Mouse (Mus musculus) gastrocnemius, postnatal 36 days (tissue): ENCODE measurements around the gene Prss46. TPM values are rescaled to one million over a fixed set of nuclear protein-coding genes. Genes with fewer than 3 reads are reported as not detected.

ENCODE experiments used
- DNase-seq, 2 experiments: peaks; one replicate each; pipeline ENCODE4 v3.0.0; 2022
- intact Hi-C: fragments of 180-260 bp; cut with DNase I; formaldehyde crosslinking; loops from one replicate; pipeline ENCODE4 v1.15.1; 2025
- total RNA-seq, 2 experiments: library from RNA; stranded (reverse); gene quantifications; 2 replicates each; pipeline ENCODE4 v1.2.3; 2021

Gene Prss46
- total RNA-seq, 2 experiments from 2014 or later, result not detected

DNA sequence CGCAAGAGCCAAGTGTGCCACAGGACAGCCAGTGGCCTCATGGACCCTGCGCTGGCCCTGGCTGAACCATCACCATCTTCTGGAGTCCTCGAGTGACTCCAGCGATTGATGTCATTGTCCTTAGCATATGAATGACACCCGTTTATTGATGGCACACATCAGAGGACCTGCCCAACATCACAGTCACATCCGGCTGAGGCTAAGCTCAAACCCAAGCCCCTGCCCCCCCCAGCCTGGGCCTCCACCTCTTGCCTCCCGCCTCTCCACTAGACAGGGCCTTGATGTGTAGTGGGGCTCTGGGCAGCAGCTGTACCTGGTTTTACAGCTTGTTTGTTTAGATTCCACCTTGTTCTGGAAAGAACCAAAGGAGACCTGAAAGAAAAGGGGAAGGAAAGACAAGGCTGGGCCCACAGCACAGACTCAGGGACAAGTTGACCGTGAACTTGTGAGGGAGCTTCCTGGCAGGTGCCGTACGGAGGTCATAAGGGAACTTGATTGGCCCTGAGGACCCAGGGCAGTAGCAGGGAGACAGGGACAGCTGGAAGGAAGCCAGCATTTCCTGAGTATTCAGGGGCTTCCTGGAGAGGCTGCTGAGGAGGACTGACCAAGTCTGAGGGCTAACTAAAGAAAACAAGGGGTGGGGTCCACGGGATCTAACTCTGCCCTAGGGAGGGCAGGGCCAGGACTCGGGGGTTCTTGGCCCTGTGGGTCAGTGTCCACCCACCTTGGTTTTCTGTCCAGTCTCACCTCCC lies 46.9 kb downstream of the Prss46 start:
- intact Hi-C loops, result no loop called here
- DNase-seq, result no peak

DNA sequence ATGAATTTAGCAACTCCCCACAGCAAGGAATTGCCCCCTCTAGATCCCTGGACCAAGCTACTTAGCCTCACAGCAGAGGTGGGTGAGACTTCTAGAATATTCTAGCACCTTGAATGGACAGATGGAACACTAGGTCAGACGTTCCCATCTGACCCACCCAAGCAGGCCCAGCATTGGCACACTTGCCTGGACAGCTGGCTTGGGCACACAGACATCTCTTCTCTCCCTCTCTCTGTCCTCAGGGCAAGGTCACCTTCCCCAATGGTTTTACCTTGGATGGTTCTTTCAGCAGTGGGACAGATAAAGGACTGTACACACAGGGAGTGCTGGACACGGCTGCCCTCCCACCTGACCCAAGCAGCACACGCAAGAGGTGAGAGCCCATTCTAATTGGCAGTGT lies 48.2 kb downstream of the Prss46 start:
- intact Hi-C loops, result no loop called here
- DNase-seq, result no peak

DNA sequence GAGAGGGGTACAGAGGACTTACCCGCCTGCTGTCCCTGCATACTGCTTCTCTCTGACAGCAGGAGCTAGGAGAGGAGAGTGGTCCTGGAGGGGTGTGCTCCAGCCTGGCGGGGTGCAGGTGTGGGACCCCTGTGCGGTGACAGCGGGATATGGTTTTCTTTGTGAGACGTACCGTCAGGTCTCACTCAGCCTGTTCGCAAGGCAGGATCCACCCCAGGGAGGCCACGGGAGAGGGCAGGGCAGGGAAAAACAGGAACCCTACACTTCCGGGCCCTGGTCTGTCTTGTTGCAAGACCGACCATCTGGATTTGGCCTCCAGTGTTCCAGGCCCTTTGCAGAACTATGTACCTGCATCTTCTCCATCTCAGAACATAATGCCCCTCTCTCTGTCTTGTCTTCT lies 49.1 kb downstream of the Prss46 start:
- no peak for DNase-seq
- intact Hi-C loops, result no loop called here

DNA sequence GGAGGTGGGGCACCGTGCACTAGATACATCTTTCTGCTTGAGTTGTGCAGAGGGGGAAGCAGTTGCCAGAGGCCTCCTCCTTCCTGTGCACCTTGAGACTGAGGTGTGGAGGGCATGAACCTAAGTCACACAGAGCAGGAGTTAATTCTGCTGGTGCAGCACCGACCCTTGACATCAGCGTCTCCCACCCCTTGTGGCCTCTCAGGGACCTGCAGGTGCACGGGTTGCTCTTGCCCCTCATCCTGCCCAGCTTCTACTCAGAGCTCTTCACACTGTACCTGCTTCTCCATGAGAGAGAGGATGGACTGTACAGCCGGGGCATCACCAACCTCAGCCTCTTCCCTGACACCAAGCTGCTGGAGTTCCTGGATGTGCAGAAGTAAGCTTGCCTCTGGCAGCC lies 51.2 kb downstream of the Prss46 start:
- DNase-seq, result no peak
- intact Hi-C loops, result no loop called here

DNA sequence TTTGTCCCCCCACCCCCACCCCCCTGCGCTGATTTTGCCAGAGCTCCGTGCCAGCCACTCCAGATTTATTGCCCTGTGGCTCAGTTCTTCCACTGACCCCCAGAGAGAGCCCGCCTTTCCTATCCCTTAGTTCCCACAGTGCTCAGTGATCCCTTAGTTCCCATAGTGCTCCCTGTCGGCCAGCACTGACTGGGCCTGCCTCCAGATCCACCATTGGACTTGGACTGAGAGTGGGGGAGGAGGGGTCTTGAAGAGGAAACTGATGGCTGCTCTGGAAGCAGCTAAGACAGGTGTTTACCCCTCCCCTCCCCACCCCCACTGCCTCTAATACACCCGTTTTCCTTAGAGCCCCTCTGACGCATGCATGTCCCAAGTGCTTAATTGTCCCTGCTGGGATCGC lies 51.7 kb downstream of the Prss46 start:
- intact Hi-C loops, result no loop called here
- no peak for DNase-seq

GRCm38 (mm10) chr9:110896595-110896994 lies 52.3 kb downstream of the Prss46 start:
- intact Hi-C loops, result no loop called here

GRCm38 (mm10) chr9:110899451-110900008 lies 55.2 kb downstream of the Prss46 start:
- intact Hi-C loops, result no loop called here
- DNase-seq, result no peak

More at GRCm38 (mm10) chr9:110896595-110896994, 52.3 kb downstream of the Prss46 start:
- DNase-seq, result no peak

GRCm38 (mm10) chr9:110901204-110901603 lies 56.9 kb downstream of the Prss46 start:
- no peak for DNase-seq
- intact Hi-C loops, result no loop called here

- intact Hi-C loops, result no loop called here
- DNase-seq, result no peak
These were observed 58.0 kb downstream of the Prss46 start for GRCm38 (mm10) chr9:110902271-110902670.

Other genes with a start within 250 kb of the Prss46 start
- 1 to 10 TPM in 1 of 2 experiments, under 1 TPM in 1; 0.91 to 1.2 TPM for gene Nradd, start 220.1 kb upstream of the Prss46 start, total RNA-seq
- 1 to 10 TPM; 3.3 to 3.6 TPM for gene Nbeal2, start 190.3 kb upstream of the Prss46 start, total RNA-seq
- gene Ccdc12, start 188.0 kb upstream of the Prss46 start, total RNA-seq, result 10 to 100 TPM; 45.1 to 48.1 TPM
- 1,000 to 10,000 TPM in 1 of 2 experiments, 100 to 1,000 TPM in 1; 290 to 1,186 TPM for gene Myl3, start 102.6 kb upstream of the Prss46 start, total RNA-seq
- 1 to 10 TPM in 1 of 2 experiments, under 1 TPM in 1; 0.74 to 1.1 TPM for gene Pth1r, start 97.4 kb upstream of the Prss46 start, total RNA-seq
- gene Prss42, start 46.3 kb upstream of the Prss46 start, total RNA-seq, result not detected
- not detected for gene Prss44, start 30.5 kb upstream of the Prss46 start, total RNA-seq
- not detected for gene Prss43, start 17.8 kb upstream of the Prss46 start, total RNA-seq
- not detected for gene Prss45, start 9.9 kb upstream of the Prss46 start, total RNA-seq
- not detected for gene Prss50, start 13.5 kb downstream of the Prss46 start, total RNA-seq
- 1 to 10 TPM; 4.6 to 6.6 TPM for gene Als2cl, start 35.4 kb downstream of the Prss46 start, total RNA-seq
- under 1 TPM; 0.37 to 0.41 TPM for gene Tmie, start 35.6 kb downstream of the Prss46 start, total RNA-seq
- gene Fam240a, start 72.4 kb downstream of the Prss46 start, total RNA-seq, result 1 to 10 TPM in 1 of 2 experiments, not detected in 1; 1.2 TPM
- gene Tdgf1, start 101.7 kb downstream of the Prss46 start, total RNA-seq, result not detected
- 10 to 100 TPM; 45.8 to 73.6 TPM for gene Lrrc2, start 107.0 kb downstream of the Prss46 start, total RNA-seq
- gene Rtp3, start 146.1 kb downstream of the Prss46 start, total RNA-seq, result 1 to 10 TPM in 1 of 2 experiments, under 1 TPM in 1; 0.54 to 1.3 TPM
- not detected for gene Ltf, start 174.8 kb downstream of the Prss46 start, total RNA-seq
- 1 to 10 TPM; 3.2 to 6.8 TPM for gene Ccrl2, start 213.0 kb downstream of the Prss46 start, total RNA-seq